Mouse (Mus musculus): Measurements from ENCODE around the gene Gm45140. TPM values are rescaled to one million over a fixed set of nuclear protein-coding genes. Genes with fewer than 3 reads are reported as not detected.

The Gm45140 gene
- polyA plus RNA-seq, 1 experiment from 2014 or later: 1.9 TPM

DNA sequence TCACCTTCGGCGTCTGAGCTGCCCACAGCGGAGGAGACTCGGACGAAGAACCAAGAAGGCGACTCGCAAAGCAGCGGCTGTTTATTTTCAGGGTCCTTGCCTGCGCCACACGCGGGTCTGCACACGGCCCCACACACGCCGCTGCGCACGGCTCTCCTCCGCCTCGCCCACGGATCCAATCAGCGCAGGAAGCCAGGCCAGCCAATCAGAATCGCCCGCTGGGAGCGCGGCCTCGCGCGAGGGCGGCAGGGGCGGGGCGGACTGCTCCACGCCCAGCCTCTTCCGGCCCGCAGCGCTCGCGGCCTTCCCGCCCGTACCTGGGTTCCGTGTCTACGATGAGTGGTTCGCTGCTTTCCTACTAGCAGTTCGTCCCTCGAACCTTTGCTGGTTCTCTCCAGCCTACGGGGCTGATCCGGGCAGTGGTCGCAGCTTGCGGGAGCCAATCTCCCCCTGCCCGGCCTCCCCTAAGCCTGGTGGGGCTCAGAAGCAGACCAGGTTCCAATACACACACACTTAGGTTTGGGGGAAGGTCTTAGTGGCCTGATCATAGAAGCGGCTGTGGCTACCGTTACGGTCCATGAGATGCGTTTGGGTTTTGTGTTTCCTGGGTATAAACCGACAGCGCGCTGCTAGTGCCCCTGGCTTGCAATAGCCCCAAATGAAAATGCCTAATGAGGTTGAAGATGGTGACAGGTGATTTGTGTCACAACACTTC, 15.5 kb upstream of the Gm45140 start, which contains the start of gene Cnbp:
Gene Cnbp (minus strand): TSS at position 207 of the 715 bp plus-strand sequence.
- Histone ChIP-seq H3K9ac (replicated peaks; ENCODE audit: low read depth, low read length) (peak within 1 kb of the TSS; percentile 97), H3K4me2 (ENCODE audit: low read depth, low read length) (peak within 1 kb of the TSS; percentile 61), H3K27ac (ENCODE audit: low read depth, low read length) (peak within 1 kb of the TSS; percentile 93), H3K36me3 (ENCODE audit: control insufficient read depth, insufficient read depth, low read length) (0 out of 2 replicates have a peak, but pooled peaks cover 7% of the 10 kb centered on the region), H3K9me3 (ENCODE audit: control insufficient read depth, low read length) (no peaks in the 10 kb centered on the region), H3K27me3 (ENCODE audit: control insufficient read depth, insufficient read depth, low read length) (no peaks in the 10 kb centered on the region), H3K4me3 (ENCODE audit: low read depth, low read length) (peak within 1 kb of the TSS; percentile 100), H3K4me1 (ENCODE audit: control insufficient read depth, insufficient read depth, low read length) (peaks cover 16% of the 10 kb centered on the region)
- under 1% methylated on average over 37 of the region's 55 CpGs for WGBS
- peak; percentile 99 for ATAC-seq (ENCODE audit: low read depth)

DNA sequence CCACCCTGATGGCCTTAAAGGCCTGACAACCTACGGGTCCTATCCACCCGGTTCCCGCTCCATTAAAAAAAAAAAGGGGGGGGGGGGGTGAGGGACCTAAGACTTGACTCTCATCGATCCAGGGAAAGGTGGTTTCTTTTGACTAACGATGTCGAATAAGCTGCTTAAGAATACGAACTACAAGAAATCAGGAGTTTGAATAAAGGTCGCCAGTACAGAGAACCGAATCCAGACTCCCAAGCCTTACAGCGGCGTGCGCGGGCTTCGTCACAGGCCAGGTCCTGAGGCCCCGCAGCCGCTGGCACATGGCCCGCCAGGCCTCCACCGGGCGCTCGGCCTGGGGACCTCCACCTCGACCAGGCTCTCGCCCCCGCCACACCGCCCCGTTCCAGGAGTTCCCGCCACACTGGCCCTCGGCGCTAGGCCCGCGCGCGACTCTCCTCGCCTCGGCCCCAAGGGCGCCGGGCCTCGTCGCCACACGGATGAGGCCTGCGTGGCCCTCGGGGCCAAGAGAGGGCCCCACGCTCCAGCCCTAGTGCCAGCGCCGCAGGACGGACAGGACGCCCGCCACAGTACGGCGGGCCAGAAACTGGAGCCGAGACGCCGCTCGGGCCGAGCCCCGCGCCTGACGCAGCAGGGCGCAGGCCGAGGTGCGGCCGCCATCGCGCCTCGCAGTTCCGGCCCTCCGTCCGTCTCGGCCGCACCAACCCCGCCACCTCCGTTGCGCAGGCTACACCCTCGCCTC, 14.7 kb upstream of the Gm45140 start:
- no peaks in the 10 kb centered on the region for H3K27me3 ChIP-seq (ENCODE audit: control insufficient read depth, insufficient read depth, low read length)
- no peaks in the 10 kb centered on the region for H3K9me3 ChIP-seq (ENCODE audit: control insufficient read depth, low read length)
- H3K4me2 ChIP-seq (ENCODE audit: low read depth, low read length): peak overlapping the region; percentile 61
- H3K27ac ChIP-seq (ENCODE audit: low read depth, low read length): peak overlapping the region; percentile 93
- under 1% methylated on average over 72 of the region's 73 CpGs for WGBS
- peak overlapping the region; percentile 97 for H3K9ac ChIP-seq (replicated peaks; ENCODE audit: low read depth, low read length)
- ATAC-seq (ENCODE audit: low read depth): peak; percentile 73
- peak overlapping the region; percentile 100 for H3K4me3 ChIP-seq (ENCODE audit: low read depth, low read length)
- H3K4me1 ChIP-seq (ENCODE audit: control insufficient read depth, insufficient read depth, low read length): peaks cover 16% of the 10 kb centered on the region
- peaks cover 10% of the 10 kb centered on the region; the same call in 1 of the 2 replicates for H3K36me3 ChIP-seq (ENCODE audit: control insufficient read depth, insufficient read depth, low read length)

DNA sequence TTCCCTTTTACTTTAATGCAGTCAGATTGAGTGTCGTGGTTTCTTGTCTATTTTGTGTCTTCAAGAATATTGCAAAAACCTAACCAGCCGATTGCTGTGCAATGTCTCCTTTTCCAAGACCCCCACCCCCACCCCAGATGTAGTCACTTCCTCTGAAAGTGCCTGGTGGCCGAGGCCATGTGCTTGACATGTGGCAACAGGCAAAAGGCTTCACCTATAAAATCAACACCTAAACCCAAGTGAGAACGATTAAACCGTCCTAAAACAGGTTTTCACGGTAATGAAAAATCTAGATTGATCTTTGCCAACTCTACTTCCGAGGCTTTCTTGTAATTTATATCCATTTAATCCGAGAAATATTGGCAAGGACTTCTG, 14.2 kb upstream of the Gm45140 start:
- WGBS: 1% methylated on average over 8 of the region's 8 CpGs
- Histone ChIP-seq H3K27me3 (ENCODE audit: control insufficient read depth, insufficient read depth, low read length) (no peaks in the 10 kb centered on the region), H3K4me1 (ENCODE audit: control insufficient read depth, insufficient read depth, low read length) (peaks cover 16% of the 10 kb centered on the region), H3K36me3 (ENCODE audit: control insufficient read depth, insufficient read depth, low read length) (peaks cover 15% of the 10 kb centered on the region; the same call in 1 of the 2 replicates), H3K4me3 (ENCODE audit: low read depth, low read length) (peak overlapping the region; percentile 100), H3K4me2 (ENCODE audit: low read depth, low read length) (peak overlapping the region; percentile 61), H3K9ac (replicated peaks; ENCODE audit: low read depth, low read length) (peak overlapping the region; percentile 97), H3K9me3 (ENCODE audit: control insufficient read depth, low read length) (no peaks in the 10 kb centered on the region), H3K27ac (ENCODE audit: low read depth, low read length) (no peak overlapping the region; the same call in 1 of the 2 replicates)
- ATAC-seq (ENCODE audit: low read depth): no peak

DNA sequence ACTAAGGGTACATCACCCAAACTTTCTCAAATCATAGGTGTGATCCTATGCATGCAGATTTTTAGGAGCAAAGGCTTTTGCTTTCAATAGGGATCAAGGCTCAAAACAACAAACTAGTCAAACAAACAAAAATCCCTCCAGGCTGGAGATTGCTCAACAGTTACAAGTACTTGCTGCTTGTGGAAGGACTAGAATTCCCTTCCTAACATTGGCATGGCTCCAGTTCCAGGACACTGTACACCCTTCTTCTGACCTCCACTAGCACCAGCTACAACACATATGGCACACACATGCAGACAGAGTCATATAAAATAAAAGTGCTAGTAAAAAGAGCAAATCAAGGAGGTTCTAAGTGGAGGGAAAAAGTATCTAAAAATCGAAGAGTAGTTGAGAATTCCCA, 11.2 kb upstream of the Gm45140 start:
- Histone ChIP-seq H3K27me3 (ENCODE audit: control insufficient read depth, insufficient read depth, low read length) (no peaks in the 10 kb centered on the region), H3K36me3 (ENCODE audit: control insufficient read depth, insufficient read depth, low read length) (peaks cover 41% of the 10 kb centered on the region), H3K4me1 (ENCODE audit: control insufficient read depth, insufficient read depth, low read length) (peaks cover 16% of the 10 kb centered on the region), H3K9ac (replicated peaks; ENCODE audit: low read depth, low read length) (no peak overlapping the region), H3K4me2 (ENCODE audit: low read depth, low read length) (no peak overlapping the region), H3K9me3 (ENCODE audit: control insufficient read depth, low read length) (no peaks in the 10 kb centered on the region), H3K4me3 (ENCODE audit: low read depth, low read length) (no peak overlapping the region), H3K27ac (ENCODE audit: low read depth, low read length) (no peak overlapping the region)
- ATAC-seq (ENCODE audit: low read depth): no peak
- 97% methylated on average over 1 of the region's 1 CpGs for WGBS

DNA sequence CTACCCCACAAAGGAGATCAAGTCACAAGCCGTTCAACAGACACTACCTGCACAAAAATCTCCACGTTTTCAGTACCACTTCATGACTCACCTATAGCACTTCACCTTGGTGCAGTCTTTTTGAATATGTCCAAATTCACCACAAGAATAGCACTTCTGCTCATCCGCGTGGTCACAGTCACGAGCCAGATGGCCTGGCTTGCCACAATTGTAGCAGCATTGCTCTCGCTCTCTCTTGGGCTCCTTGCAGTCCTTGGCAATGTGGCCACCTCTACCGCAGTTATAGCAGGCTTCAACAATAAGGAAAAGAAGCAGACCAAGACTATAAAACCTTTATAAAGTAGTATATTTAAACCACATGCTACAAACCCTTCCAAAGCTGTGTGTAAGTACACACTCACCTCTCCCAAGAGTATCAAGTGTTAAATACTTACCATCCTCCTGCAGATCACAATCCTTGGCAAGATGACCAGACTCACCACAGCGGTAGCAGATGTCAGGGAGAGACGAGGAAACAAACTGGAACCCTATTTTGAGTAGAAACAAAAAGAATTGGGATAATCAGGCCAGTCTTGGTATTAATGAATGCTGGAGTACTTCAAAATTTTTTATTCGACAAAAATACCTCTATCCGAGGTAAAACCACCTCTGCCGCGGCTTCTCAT, 9.6 kb upstream of the Gm45140 start:
- WGBS: 94% methylated on average over 13 of the region's 13 CpGs
- no peak for ATAC-seq (ENCODE audit: low read depth)
- H3K9me3 ChIP-seq (ENCODE audit: control insufficient read depth, low read length): no peaks in the 10 kb centered on the region
- H3K9ac ChIP-seq (replicated peaks; ENCODE audit: low read depth, low read length): no peak overlapping the region
- H3K4me1 ChIP-seq (ENCODE audit: control insufficient read depth, insufficient read depth, low read length): peaks cover 16% of the 10 kb centered on the region
- no peak overlapping the region for H3K4me2 ChIP-seq (ENCODE audit: low read depth, low read length)
- no peak overlapping the region for H3K4me3 ChIP-seq (ENCODE audit: low read depth, low read length)
- no peak overlapping the region for H3K27ac ChIP-seq (ENCODE audit: low read depth, low read length)
- no peaks in the 10 kb centered on the region for H3K27me3 ChIP-seq (ENCODE audit: control insufficient read depth, insufficient read depth, low read length)
- H3K36me3 ChIP-seq (ENCODE audit: control insufficient read depth, insufficient read depth, low read length): peaks cover 41% of the 10 kb centered on the region

DNA sequence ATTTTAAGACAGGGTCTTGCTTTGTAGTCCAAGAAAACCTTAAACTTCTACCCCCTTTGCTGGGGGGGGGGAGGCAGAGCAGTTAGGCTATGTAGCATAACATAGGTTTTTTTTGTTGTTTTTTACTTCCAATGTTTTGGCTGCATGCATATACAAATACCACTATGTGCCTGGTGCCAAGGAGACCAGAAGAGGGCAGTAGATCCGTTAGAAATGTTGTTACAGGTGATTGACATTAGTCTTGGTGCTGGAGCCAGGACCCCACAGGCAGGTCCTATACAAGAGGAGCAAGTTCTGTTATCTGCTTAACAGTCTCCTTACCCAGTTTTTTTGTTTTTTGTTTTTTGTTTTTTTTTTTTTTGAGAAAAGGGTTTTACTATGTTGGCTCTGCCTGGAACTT, 6.7 kb upstream of the Gm45140 start:
- WGBS: 32% methylated on average over 1 of the region's 1 CpGs
- H3K9ac ChIP-seq (replicated peaks; ENCODE audit: low read depth, low read length): no peak overlapping the region
- H3K36me3 ChIP-seq (ENCODE audit: control insufficient read depth, insufficient read depth, low read length): peaks cover 34% of the 10 kb centered on the region
- H3K9me3 ChIP-seq (ENCODE audit: control insufficient read depth, low read length): no peaks in the 10 kb centered on the region
- ATAC-seq (ENCODE audit: low read depth): no peak
- peaks cover 4% of the 10 kb centered on the region; the same call in 1 of the 2 replicates for H3K4me1 ChIP-seq (ENCODE audit: control insufficient read depth, insufficient read depth, low read length)
- no peak overlapping the region for H3K4me3 ChIP-seq (ENCODE audit: low read depth, low read length)
- H3K27ac ChIP-seq (ENCODE audit: low read depth, low read length): no peak overlapping the region
- H3K27me3 ChIP-seq (ENCODE audit: control insufficient read depth, insufficient read depth, low read length): no peaks in the 10 kb centered on the region
- no peak overlapping the region for H3K4me2 ChIP-seq (ENCODE audit: low read depth, low read length)

DNA sequence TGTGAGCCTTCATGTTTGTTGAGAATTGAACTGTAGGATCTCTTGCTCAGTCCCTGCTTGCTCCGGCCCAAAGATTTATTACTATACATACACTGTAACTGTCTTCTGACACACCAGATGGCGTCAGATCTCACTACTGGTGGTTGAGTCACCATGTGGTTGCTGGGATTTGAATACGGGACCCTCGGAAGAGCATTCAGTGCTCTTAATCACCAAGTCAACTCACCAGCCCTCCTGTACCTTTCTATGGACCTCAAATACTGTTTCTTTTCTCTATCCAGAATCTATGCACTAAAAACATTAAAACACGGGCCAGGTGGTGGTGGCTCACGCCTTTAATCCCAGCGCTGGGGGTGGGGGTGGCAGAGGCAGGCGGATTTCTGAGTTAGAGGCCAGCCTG, 6.0 kb upstream of the Gm45140 start:
- Histone ChIP-seq H3K27ac (ENCODE audit: low read depth, low read length) (no peak overlapping the region), H3K27me3 (ENCODE audit: control insufficient read depth, insufficient read depth, low read length) (no peaks in the 10 kb centered on the region), H3K4me2 (ENCODE audit: low read depth, low read length) (no peak overlapping the region), H3K9ac (replicated peaks; ENCODE audit: low read depth, low read length) (no peak overlapping the region), H3K9me3 (ENCODE audit: control insufficient read depth, low read length) (no peaks in the 10 kb centered on the region), H3K4me1 (ENCODE audit: control insufficient read depth, insufficient read depth, low read length) (peaks cover 5% of the 10 kb centered on the region; the same call in 1 of the 2 replicates), H3K36me3 (ENCODE audit: control insufficient read depth, insufficient read depth, low read length) (peaks cover 34% of the 10 kb centered on the region), H3K4me3 (ENCODE audit: low read depth, low read length) (no peak overlapping the region)
- ATAC-seq (ENCODE audit: low read depth): no peak
- 76% methylated on average over 8 of the region's 8 CpGs for WGBS

DNA sequence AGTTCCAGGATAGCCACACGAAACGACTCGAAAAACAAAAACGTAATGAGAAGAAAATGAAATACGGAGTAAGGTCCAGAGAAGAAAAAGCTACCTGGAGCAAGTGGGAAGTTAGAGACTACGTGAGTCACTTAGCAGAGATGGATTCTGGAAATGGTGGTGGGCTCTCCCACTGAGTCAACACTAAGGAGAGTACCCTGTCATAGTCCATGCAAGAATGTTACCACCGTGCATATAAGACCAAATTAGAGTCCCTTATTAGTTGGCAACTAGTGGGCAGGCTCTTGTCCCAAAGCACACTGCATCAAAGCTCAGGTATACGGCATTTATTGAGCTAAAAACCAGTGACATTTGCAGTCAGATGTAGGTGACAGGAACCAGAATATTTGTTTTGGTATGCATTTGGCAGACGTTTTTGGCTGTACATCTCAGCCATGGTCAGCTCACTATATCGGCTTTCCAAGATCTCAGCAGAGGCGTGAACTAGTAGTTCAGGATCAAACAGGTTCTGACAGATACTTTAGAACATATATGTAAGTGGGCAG, 4.3 kb upstream of the Gm45140 start:
- 68% methylated on average over 11 of the region's 11 CpGs for WGBS
- H3K4me1 ChIP-seq (ENCODE audit: control insufficient read depth, insufficient read depth, low read length): peaks cover 5% of the 10 kb centered on the region; the same call in 1 of the 2 replicates

More for the DNA sequence above, 4.3 kb upstream of the Gm45140 start:
- H3K36me3 ChIP-seq (ENCODE audit: control insufficient read depth, insufficient read depth, low read length): peaks cover 29% of the 10 kb centered on the region
- no peaks in the 10 kb centered on the region for H3K27me3 ChIP-seq (ENCODE audit: control insufficient read depth, insufficient read depth, low read length)
- no peak overlapping the region for H3K9ac ChIP-seq (replicated peaks; ENCODE audit: low read depth, low read length)
- H3K4me2 ChIP-seq (ENCODE audit: low read depth, low read length): no peak overlapping the region
- H3K4me3 ChIP-seq (ENCODE audit: low read depth, low read length): no peak overlapping the region
- ATAC-seq (ENCODE audit: low read depth): no peak
- no peak overlapping the region for H3K27ac ChIP-seq (ENCODE audit: low read depth, low read length)
- no peaks in the 10 kb centered on the region for H3K9me3 ChIP-seq (ENCODE audit: control insufficient read depth, low read length)
